Mouse (Mus musculus): Measurements from ENCODE around the gene Alad.

Gene Alad

DNA sequence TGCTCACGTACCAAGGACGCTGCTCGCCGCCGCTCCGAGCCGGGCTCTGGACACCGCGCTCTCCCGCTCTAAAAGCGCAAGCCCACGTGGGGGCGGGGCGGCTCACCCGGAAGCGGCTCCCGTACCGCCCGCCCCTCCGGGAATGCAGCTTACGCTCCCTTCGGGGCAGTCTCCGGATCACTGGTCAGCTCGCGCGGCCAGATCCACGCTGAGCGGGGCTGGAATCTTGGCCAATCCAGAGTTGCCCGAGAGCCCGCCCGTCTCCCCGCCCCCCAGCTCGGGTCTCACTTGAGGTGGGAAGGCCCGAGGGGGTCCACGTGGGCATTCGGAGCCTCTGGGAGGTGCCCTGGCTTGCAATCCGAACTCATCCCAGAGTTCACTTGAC, at the start of gene Alad:
TSS of gene Alad (minus strand) at position 70 of the 385 bp plus-strand sequence.
- DNase-seq (ENCODE audit: low read depth in 2 of 2, low spot score in 2 of 2), result peak; percentile 31 to 42

DNA sequence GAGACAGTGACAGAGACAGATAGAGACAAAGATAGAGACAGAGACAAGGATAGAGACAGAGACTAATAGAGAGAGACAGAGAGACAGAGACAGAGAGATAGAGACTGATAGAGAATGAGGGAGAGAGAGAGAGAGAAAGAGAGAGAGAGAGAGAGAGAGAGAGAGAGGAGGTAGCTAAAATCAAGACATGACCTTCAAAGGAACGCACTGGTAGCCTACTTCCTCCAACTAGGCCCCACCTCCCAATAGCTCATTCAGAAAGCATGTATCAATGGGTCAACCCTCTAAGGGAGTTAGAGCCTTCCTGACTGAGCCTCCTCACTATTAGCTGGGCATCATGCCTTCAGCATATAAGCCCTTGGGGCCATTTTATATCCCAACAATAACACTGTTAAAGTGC, 48.6 kb upstream of the Alad start:
- no peak for DNase-seq (ENCODE audit: low read depth in 2 of 2, low spot score in 2 of 2)

DNA sequence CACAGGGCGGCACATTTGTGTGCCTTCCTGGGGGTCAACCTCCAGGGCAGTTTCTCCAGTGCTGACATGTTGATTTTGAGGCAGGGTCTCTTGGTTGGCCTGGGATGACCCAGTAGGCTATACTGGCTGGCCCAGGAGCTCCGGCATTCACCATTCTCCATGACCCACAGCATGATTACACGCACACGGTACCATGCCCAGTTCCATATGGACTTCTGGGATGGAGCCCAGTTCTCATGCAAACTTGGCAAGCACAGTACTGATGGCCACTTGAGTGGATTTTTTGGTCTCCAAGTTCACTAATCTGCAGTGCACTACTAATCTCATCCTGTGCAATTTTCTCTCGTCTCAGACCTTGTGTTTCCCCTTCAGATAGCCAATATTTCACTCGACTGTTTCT, 48.0 kb upstream of the Alad start:
- no peak for DNase-seq (ENCODE audit: low read depth in 2 of 2, low spot score in 2 of 2)

DNA sequence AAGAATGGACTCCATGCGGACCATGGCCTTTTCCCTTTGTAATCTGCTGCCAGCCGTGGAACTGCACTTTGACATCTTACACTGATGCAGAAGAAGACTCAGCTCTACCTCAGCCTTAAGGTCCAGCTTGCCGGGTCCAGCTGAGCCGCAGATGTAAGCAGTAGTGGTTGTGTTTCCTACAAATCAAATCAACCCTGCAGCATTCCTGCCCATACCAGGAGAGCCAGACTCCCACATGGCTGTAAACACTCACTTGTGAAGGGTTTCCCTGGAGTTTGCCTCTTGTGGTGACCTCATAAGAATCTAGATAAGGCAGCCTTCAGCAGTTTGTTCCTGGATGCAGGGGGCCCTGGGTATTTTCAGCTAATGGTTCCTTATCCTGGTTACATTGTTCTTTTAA, 46.8 kb upstream of the Alad start:
- DNase-seq (ENCODE audit: low read depth in 2 of 2, low spot score in 2 of 2), result no peak

DNA sequence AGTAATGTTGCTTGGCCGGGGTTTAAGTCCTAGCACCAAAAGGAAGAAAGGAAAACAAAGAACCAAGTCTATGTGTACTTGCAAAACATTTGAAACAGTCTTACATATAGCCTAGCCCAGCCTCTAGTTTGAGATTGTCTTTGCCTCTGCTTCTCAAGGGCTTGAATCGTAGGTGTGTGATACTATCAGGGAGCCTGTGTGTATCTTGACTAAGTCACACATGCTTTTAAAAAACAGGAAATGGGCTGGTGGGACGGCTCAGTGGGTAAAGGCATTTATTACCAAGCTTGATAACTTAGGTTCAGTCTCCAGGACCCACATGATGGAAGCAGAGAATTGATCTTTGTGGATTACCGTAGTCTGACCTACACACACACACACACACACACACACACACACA, 42.3 kb upstream of the Alad start:
- DNase-seq (ENCODE audit: low read depth in 2 of 2, low spot score in 2 of 2), result peak; percentile 13 to 42

DNA sequence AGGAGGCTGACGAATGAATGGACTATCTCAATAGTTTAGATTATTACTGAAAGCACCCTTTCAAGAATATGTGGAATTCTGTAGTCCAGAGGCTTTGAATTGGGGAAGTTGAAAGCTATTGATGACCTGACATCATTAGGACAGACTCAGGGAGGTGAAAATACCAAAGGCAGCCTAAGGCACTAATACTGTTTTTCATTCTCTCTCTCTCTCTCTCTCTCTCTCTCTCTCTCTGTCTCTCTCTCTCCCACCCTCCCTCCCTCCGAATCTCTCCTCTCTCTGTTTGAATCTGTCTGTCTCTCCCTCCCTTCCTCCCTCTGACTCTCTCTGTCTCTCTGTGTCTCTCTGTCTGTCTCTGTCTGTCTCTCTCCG, 41.9 kb upstream of the Alad start:
- no peak for DNase-seq (ENCODE audit: low read depth in 2 of 2, low spot score in 2 of 2)

DNA sequence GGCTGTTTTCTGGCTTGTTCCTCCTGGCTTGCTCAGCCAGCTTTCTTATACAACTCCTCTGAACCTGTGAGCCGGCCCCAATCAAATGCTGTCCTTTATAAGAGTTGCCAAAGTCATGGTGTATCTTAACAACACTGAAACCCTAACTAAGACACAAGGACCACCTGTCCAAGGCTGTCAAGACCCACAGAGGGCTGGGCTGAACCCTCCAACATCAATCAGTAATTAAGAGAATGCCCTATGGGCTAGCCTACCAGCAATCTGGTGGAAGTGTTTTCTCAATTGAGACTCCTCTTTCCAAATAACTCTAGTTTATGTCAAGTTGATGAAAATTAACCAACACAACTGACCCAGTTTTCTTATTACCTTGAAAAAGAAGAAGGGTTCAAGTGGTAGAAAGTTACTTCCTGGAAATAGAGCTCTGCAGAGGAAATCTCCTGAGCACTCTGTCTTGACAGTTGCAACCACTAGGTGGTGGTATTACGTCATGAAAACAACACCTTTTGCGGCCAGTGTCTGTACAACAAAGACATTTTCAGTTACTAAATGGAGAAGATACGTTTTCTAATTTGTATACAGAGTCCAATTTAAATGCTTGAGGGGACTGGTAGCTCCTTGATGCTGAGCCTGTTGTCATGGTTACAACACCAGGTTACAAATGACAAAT, 41.4 kb upstream of the Alad start:
- peak; percentile 70 to 86 for DNase-seq (ENCODE audit: low read depth in 2 of 2, low spot score in 2 of 2)

DNA sequence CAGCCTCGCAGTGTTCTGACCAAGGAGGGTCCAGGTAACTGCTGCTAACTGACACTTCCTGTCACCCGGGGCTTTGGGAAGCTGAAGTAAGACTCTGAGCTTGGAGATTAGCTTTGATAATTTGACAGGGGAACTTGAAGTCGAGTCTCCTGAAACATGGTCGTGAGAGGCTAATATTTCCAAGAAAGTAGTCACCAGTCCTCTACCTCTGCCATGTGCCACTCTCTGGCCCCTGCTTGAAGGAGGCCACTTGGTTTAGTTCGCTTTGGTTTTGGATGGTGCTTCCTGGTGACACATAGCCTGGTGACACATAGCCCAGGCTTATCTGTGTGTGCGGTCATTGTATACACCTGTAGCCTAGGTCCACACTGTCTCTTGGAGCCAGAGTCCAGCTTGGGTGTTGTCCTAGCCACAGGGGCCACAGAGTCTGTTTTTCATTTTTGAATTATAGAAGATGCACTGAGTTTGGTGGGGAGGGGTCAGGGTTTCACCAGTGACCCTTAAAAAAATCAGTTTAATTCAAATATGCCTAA, 40.1 kb upstream of the Alad start, which contains the start of gene Rgs3:
TSS of gene Rgs3 (plus strand) at position 51 of the 533 bp plus-strand sequence.
- no peak for DNase-seq (ENCODE audit: low read depth in 2 of 2, low spot score in 2 of 2)

DNA sequence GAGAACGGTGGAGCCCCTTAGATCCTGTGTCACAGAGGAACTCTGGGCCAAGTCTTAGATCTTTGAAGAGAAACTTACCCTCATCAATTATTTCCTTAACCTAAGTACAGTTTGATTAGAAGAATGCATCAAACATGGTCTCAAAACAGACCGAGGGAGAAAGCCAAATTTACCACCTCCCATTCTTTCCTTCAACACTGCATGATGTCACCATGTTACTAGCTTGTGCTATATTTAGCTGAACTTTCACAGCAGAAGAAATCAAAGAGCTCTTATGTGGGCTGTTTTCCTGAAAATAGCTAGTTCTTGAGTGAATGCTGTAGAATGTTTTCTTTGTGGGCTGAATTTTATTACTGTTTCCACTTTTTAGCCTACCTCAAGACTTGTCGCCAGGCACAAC, 37.7 kb upstream of the Alad start:
- DNase-seq (ENCODE audit: low read depth in 2 of 2, low spot score in 2 of 2), result no peak

DNA sequence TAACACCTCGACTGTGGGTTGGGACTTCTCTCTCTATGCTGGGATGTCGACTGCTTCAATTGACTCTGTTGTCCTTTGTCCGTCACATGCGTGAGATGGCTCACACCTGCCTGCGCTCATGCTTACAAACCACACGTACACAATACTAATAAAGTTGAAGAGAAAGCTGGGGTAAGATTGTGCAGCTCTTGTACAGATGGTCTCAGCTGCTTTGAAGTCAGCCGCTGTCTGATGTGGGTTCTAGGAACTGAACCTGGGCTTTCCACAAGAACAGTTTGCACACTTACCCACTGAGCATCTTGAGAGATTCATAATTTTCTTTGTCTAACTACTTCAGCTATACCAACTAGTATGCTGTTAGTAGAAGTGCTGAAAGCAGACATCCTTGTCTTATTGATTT, 32.2 kb upstream of the Alad start:
- DNase-seq (ENCODE audit: low read depth in 2 of 2, low spot score in 2 of 2), result peak; percentile 38 to 54

DNA sequence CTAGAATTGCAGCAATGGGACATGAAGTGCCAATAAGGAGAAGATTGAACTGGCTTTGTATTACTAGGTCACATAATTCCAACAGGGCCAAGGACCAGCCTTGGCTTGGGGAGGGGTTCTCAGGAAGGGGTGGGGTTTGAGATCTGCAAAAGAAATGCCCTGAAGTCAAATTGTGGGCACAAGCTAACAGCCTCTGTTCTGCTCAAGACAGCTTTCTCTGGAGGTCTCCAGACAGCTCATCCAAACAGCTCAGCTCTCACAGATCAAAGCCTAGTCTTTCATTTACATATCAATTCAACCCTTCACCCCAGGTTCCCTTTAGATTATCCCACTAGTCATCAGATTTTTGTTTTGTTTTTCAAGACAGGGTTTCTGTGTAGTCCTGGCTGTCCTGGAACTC, 25.1 kb upstream of the Alad start:
- no peak for DNase-seq (ENCODE audit: low read depth in 2 of 2, low spot score in 2 of 2)

DNA sequence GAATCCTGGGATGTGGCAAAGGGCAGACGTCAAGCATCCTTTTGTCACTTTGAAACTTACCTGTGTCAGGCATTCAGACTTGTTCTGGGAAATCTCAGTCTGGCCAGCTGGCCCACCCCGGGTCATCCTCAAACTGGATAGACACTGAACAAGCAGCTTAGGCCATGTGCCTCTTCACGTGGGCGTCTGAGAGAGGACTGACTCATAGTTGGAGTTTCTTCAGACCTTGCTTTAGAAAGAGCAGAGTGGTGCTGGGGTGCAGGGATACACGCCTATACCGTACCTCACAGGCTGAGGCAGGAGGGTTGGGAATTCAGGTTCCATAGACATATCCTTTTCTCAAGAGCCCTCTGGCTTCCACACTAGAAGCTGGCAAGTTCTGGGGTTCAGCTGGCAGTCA, 24.1 kb upstream of the Alad start:
- DNase-seq (ENCODE audit: low read depth in 2 of 2, low spot score in 2 of 2), result no peak

DNA sequence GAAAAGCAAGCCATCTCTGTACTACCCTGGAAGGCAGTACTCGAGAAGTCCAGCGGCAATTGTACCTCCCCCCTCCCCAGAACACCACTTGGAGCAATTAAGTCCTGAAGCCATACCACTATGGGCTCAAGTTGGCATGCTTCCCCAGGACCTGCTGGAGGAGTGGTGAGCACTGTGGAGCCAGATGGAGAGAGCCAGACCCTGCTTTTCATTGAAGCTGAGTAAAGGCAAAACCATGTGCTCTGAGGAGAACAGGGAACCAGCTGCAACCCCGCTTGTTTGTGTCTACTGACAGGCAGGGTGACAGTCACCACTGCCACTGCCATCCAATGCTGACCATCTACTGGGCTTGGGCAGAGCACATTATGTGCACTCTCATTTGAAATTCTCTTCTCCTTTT, 22.1 kb upstream of the Alad start:
- DNase-seq (ENCODE audit: low read depth in 2 of 2, low spot score in 2 of 2), result no peak

DNA sequence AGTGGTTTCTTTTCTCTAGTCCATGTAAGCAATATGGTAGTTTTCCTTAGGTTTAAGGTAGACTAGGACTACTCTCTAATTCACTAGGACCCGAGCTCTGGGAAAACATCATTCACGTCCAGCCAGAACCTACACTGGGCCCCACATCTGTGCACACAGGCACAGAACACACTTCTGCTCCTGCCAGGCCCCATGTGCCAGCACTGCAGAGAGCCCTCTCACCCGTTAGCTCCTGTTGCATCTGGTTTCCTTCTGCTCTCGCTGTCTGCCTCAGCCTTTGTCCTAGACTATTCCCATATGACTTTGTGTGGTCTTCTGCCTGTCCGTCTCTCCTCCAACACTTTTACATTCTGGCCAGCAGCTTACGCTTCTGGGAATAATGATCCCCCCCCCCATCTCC, 14.0 kb upstream of the Alad start:
- DNase-seq (ENCODE audit: low read depth in 2 of 2, low spot score in 2 of 2), result no peak

DNA sequence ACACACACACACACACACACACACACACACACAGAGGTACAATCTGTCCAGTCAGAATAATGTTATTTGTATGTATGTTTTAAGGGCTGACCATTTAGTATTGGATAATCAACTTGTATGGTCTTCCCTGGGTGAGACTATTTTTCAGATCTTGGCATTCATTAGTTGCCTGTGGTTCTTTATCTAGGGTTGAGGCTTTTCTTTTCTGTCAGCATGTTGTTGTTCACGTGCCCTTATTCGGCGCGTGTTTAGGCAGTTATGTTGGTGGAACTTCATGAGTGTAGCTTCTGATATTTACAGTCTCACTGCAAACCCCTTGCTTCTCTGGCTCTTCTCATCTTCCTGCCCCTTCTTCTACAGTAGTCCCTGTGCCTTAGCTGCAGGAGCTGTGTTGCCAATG, 7.9 kb upstream of the Alad start:
- no peak for DNase-seq (ENCODE audit: low read depth in 2 of 2, low spot score in 2 of 2)

DNA sequence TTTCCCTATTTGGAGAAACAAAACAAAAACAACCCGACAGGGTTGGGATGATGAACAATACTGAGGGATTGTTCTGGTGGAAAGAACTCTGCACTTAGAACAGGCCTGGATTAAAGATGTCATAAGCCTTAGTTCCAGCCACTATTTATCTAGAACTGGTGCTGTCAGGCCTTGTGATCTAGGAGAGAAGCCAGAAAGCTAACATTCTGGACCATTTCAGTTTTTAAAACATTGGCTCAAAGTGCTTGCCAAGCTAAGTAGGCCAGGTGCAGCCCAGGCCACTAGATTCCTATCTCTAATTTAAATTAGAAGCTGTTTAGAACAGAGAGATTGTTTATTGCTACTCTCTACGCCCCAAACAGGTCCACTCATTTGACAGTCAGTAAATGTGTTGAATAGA, 6.5 kb upstream of the Alad start:
- no peak for DNase-seq (ENCODE audit: low read depth in 2 of 2, low spot score in 2 of 2)

DNA sequence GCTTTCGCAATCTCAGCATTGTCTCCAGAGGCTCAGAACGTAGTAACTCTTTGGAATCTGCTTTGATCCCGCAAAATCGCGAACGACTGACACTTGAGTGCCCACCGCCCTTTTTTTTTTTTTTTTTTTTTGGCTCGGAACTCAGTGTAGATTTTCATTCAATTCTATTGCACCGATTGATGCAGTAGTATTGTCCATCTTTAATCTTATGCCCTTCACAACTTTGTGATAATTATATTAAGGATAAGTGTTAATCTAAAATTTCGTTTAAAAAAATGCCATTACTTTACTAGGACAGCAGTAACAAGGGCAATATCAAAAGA, 5.7 kb upstream of the Alad start:
- DNase-seq (ENCODE audit: low read depth in 2 of 2, low spot score in 2 of 2), result no peak

DNA sequence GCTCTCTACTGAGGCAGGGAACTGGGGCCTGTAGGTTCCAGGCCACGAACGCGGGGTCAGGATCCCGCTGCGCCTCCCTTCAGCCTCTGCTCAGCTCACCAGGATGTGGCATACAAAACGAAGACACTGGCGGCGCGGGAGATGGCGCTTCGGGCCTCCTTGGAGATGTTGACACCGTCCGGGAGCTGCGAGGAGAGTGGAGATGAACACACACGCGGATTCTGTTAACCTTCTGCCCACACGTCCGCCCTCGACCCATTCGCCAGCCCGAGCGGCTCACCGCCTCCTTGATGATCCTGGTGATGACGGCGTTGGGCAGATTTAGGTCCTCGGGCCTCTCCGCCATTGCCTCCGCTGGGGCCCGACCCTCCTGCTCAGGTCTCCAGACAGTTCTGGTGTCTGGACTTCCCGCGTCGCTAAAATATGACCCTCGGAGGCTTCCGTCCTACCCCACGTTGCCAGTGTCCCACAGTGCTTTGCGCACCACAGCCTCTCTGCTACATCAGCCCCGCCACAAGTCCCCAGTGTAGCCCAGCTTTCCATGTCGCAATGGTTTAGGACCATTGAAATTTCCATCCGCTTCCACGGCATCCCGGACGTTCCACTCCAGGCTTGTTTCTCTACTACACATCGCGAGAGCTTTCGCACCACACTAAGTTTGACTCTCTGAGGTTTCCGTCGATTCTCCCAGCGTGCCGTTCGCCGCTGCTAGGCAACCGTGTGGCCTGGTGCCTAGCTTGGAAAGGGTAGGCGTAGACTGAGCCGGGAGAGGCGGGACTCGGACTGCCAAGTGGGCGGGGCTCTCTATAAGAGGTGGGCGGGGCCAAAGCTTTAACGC, 5.2 kb upstream of the Alad start, which contains the start of the genes Pole3 and 4933430I17Rik:
TSS of gene Pole3 (minus strand) at position 418 of the 838 bp plus-strand sequence.
TSS of gene 4933430I17Rik (plus strand) at position 719 of the 838 bp plus-strand sequence.
- DNase-seq (ENCODE audit: low read depth in 2 of 2, low spot score in 2 of 2), result peak; percentile 93 to 94

DNA sequence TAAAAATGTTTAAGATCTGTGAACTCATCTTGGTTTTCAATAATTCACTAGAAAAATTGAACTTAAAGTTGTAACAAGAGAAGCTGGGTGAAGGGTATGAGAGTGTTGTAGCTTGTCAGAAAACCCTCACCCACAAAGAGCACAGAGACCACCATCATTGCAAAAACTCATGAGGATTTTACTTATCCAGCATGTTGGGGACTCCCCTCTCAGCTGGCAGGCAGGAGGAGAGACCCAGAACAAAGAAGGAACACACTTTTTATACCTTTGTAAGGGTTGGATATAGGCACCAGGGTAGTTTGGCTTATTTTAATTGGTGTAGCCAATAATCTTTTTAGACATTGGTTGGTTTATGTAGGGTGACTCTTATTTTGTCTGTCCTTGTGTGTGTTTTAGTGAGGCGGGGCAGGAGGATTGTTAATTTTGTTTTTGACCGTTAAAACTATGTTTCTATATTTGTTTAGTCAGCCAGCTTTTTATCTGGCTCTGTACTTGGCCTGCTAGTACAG, 1.2 kb upstream of the Alad start:
- no peak for DNase-seq (ENCODE audit: low read depth in 2 of 2, low spot score in 2 of 2)

DNA sequence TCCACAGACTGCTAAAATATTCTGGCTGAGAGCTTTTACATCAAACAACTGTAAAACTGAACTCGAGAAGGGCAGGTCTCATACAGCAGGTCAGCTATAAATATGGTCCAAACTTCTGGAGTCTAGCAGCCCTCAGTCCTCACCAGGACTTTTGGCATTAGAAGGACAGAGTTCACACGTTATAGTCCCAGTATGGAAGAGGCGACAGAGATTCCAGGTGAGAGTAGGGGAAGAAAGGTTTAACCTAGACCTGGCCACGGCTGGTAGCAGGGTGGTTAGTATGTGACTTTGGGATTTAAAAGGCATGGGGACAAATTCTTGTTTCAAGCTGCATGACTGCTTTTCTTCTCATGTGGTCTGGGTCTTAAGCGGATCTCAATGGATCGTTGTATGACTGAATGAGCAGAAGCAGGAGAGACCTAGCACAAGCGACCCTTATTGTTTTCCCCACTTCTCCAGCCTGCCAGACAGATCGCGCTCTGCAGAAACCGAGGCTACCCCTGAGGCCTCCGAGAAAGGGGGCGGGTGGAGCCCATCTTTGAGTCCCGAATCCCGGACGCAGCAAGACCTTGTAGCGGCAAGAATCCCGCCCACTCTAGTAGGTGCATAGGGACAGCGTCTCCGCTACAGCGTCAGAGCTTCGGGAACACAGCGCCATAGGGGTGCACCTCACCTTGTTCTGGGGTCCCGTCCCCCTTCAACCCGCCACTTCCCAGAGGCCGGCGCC, 433 bp downstream of the Alad start:
- DNase-seq (ENCODE audit: low read depth in 2 of 2, low spot score in 2 of 2), result no peak

DNA sequence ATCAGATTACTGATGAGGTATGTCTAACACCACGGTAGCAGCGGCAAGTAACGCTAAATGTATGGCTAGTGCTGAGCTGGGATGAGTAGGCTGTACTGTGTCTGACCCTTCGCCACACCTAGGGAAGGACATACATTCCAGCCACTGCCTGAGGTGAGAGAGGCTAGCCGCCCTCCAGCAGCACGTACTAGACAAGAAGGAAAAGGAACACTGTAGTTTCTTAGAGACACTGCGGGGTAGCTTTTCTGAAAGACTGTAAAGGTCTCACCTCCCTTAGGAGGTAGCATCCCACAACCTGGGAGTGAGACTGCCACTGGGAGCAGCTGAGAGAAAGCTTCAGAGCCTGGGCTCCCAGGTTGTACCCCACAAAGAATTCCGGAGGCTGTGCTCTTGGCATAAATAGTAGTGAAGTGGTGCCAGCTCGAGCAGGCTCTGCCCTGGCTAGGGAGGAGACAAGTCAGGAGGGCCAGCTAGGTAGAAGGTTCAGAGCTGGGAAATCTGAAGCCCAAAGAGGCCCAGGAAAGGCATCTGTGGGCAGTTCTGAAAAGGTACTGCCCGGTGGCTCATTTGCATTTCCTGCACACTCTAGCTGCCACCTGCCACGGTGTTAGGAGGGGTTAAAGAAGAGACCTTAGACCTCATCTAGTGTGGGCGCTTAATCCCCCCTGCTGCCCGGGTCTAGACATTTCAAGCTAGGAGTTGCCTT, 1.1 kb downstream of the Alad start:
- DNase-seq (ENCODE audit: low read depth in 2 of 2, low spot score in 2 of 2), result no peak
